Mouse (Mus musculus): ENCODE data around the gene Ctdnep1. TPM values are rescaled to one million over a fixed set of nuclear protein-coding genes. Genes with fewer than 3 reads are reported as not detected.

Gene Ctdnep1
- total RNA-seq, 2 experiments from 2014 or later: 237 to 249 TPM

DNA sequence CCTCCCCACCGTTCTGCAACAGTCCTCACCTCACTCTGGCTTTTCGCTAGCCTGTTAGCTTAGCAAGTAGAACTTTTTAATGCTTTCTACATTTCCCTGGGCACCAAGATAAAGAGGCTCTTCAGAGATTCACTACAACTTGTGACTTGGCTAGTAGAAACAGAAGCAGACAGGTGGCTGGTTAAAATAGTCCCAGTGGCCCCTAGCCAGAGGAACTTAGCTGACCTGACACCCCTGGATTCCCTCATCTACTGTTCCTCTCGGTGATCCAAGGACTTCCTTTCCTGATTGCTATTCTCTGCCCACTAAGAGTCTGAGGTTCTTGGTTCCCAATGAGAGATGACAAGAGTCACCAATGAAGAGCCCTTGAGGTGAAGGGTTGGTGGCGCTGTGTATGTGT, 2.4 kb downstream of the Ctdnep1 start:
- no peak for DNase-seq

DNA sequence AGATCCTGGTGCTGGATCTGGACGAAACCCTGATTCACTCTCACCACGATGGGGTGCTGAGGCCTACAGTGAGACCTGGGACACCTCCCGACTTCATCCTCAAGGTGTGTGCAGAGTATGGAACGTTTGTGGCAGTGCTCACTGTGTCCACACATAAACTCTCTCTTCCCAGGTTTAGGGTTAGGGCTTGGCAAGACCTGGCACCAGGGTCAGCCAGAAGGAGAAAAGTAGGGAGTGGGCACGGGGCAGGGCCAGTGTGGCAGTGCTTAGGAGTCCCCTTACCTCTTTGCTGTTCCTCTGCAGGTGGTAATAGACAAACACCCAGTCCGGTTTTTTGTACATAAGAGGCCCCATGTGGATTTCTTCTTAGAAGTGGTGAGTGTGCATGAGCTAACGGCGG, 3.5 kb downstream of the Ctdnep1 start:
- DNase-seq: no peak

DNA sequence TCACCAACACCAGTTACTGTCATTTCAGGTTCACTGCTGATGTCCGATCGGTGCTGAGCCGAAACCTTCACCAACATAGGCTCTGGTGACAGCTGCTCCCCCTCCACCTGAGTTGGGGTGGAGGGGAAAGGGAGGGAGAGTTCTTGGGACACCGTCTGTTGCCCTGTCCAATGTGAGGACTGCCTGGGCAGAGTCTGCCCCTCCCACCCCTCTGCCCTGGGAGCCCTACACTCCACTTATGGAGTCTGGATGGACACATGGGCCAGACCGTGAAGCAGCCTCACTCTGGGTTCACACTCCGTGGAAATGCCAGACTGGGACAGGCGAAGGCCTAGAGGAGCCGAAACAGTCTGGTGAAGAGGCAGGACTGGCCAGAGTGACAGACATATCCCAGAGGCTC, 9.0 kb downstream of the Ctdnep1 start:
- no peak for DNase-seq

DNA sequence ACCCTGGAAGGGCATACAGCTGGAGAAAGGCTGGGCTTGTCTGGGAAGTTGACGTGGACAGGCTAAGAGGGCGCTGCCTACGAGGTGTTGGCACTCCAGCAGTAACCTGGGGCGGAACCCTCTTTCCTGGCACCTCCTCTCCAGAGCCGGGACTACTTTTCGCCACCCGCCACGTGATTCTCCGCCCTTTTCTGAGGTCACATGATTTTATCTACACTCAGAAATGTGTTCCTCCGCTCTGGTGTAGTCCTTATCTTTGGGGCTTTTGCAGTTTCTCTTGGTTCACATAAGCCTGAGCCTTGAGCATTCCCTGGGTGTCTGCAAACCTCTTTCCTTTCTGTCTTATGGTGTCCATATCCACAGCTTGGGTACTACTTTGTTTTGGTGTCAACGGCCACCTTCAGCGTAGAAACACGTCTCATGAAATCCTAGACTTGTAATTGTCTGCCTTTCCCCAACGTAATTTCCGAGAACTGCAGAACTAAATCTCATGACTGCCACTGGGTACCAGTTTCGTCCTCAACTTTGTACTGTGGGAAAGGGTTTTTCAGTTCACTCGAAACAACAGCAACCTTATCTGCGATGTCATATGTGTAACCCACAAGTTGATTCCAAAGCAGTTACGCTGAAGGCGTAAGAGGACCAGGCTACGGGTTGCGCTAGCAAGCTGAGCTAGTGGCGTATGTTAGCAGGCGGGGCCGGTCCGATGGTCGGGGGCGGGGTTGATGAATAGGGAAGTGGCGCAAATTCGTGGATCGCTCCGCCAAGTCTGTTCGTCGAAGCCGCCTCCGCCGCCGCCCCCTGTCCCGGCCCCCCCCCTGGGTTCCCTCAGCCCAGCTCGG, 10.1 kb downstream of the Ctdnep1 start, which contains the start of gene Gabarap:
Gabarap (plus strand) TSS at position 294 of the 842 bp plus-strand sequence.
- peak; percentile 94 for DNase-seq

DNA sequence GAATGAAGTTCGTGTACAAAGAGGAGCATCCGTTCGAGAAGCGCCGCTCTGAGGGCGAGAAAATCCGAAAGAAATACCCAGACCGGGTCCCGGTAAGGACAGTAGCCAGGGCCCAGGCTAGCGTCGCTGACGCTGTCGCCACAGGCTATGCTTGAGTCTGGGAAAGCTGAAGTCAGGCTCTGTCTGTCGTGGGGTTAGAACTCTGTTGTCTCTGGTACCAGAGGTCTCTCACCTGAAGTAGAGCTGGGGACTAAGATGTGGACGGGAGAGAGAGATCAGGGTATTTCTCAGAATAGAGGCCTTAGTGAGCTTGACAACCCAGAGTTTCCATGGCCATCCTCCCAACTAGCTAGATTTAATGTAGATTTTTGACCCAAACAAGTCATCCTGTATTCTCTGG, 10.8 kb downstream of the Ctdnep1 start:
- no peak for DNase-seq

DNA sequence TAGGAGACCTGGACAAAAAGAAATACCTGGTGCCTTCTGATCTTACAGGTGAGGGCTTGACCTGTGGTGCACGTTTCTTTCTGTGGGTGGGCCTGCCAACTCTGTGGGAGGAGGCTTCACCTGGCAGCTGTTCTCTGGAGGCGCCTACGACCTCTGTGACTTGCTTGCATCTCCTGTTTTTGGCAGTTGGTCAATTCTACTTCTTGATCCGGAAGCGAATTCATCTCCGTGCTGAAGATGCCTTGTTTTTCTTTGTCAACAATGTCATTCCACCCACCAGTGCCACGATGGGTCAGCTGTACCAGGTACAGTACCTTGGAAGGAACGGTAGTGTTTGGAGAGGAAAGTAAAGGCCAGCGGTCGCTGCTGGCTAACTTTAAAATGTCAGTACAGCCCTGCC, 11.4 kb downstream of the Ctdnep1 start:
- no peak for DNase-seq

DNA sequence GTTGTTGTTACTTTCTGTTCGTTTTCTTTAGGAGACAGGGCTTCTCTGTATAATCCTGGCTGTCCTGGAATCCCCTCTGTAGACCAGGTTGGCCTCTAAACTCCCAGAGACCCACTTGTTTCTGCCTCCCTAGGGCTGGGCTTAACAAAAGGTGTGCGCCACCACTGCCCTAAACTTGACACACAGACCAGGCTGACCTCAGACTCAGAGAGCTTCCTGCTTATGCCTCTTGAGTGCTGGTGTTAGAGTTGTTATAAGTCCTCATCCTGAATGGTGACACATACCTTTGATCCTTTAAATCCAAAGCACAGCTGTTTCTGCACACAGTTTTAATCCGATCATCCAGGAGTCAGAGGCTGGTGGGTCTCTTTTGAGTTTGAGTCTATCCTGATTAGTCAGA, 12.0 kb downstream of the Ctdnep1 start:
- DNase-seq: no peak

DNA sequence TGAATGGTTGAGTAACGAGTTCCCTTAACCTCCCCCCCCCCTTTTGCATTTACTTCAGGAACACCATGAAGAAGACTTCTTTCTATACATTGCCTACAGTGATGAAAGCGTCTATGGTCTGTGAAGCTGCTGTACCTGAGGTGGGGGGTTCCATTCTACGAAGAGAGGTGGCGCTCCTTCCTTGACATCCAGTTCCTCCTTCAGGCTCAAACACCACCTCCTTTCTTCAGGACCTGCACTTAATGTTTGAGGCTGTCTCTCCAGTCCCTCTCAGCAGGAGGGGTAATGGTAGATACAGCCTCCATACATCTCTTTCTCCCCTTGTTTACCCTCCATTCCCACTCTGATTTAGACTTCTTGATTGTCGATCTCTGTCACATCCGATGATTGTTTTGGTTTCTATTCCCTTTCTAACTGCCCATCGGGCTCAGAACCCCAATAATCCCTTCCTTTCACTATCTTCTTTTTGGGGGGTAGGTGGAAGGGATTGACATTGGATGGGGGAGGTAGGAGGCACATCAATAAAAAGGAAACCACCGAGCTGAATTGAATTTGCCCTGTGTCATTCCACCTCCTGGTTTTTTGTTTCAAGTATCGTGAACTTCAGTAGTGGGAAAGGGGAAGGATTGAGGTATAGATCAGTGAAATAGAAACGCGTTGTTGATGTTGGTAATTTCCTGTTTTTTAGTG, 13.6 kb downstream of the Ctdnep1 start:
- DNase-seq: no peak

DNA sequence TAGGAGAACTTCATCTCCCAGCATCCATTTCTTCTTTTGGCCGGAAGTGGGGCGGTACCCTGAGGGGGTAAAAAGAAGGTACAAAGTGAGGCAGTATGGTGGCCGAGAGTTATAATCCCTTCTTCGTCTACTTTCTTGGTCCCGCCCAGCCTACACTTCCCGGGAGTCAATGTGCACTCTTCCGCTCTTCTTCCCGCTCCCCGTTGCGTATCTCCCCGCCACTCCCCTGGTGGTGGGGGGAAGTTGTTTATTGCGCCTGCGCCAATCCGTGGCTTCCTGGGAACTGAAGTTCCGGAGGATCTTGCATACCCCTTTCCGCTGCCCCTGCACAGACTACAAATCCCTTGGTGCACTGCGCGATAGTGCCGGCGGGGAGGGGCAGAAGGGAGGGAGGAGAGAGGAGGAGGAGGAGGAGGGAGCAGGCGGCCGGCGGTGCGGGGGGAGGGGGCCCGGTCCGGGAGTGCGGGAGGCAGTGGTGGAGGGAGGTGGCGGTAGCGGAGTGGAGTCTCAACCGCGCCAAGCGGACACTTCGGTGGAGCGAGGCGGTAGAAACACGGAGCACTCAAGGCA, 14.5 kb downstream of the Ctdnep1 start, which contains the start of gene Phf23:
Phf23 (plus strand) TSS at position 387 of the 570 bp plus-strand sequence.
- peak; percentile 93 for DNase-seq

DNA sequence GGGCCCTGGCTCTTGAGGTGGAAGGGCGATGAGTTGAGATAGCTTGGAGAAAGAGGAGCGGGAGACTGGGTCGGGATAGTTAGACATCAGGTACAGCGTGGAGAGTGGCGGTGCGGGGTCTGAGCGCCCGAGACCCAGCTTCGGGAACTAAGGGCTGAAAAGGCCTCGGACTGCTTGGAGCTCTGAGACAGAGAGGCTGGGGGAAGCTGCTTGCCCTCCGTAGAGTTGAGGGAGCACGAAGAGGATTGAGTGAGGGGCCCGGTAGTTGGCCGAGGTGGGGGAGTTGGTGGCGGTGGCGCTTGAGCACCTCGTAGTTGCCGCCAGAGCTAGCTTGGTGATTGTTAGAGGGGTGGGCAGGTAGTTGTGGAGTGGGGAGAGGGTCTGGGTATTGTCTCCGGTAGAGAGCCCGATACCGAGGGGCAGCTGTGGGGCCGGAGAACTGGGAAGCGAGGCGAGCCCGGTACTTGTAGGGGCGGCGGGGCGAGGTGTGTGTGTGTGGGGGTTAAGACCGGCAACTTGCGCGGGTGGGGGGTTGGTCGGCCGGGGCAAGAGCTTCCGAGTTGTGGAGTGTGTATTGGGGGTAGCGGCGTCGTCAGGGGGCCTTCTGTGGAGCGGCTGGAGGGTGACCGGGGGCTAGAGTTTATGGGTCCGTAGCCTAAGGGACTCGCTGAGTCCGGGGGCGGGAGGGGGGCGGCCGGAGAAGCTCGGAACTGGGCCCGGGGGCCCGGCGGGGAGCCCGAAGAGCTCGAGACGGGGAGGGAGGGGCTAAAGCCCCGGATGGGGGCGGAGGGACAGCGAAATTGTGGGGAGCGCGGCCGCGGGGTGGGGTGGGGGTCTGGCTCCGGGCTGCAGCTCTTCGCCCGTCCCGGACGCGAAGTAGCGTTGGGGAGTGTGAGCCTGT, 15.5 kb downstream of the Ctdnep1 start:
- DNase-seq: peak; percentile 73

DNA sequence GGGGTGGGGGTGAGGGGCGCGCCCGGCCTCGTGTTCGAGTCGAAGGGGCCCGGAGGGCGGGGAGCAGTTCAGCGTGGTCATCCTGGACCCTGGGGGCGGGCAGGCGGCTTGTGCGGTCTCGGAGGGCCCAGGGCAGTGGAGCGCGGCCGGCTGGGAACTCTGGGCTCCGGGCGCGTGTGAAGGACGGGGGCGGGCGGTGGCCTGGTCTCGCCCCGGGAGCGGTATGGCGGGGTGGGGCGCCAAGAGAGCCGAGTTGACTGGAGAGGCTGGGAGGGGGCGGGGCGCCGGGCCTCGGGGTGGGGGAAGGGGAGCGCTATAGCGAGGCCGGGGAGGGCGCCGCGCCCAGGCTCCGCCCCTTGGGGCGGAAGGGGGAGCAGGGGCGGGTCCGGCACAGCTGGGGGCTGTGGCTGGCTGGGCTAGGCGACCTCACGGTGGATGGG, 16.1 kb downstream of the Ctdnep1 start:
- peak; percentile 94 for DNase-seq

DNA sequence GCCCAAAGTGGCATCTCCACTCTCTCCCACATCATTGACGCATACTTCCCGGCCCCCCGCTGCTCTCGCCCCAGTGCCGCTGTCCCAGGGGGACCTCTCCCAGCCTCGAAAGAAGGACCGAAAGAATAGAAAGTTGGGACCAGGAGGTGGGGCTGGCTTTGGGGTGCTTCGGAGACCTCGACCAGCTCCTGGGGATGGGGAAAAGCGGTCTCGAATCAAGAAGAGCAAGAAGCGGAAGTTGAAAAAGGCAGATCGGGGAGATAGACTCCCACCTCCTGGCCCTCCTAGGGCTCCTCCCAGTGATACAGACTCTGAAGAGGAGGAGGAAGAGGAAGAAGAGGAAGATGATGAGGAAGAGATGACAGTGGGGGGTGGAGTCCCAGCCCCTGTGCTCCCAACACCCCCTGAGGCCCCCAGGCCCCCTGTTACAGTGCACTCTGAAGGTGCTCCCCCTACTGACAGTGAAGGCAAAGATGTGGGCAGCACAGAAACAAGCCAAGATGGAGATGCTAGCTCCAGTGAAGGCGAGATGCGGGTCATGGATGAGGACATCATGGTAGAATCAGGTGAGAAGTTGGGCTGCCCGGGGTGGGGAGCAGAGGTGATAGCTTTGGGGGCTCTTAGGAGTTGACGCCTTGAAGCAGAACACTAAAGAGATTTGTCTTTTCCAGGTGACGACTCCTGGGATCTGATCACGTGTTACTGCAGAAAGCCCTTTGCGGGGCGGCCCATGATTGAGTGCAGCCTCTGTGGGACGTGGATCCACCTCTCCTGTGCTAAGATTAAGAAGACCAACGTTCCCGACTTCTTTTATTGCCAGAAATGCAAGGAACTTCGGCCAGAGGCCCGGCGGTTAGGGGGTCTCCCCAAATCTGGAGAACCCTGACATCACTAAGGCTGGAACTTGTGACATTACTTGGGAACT, 17.9 kb downstream of the Ctdnep1 start:
- DNase-seq: no peak

DNA sequence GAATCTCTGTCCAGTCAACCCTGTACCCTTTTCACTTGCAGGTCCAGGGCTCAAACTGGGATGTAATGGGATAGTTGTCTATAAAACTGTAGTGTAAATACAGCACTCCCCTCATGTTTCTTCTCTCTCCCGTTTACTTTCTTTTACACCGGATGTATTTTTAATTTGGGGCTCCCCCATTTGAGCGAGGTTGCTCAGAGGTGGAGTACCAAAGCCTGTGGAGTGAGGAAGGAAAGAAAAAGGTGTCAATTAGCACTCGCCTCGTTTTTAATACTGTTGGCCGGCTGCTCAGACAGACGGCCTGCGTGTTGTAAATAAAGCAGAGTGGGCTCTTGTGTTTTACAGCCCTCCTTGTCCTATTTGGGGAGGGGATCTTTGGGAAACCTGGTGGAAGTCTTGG, 18.7 kb downstream of the Ctdnep1 start:
- DNase-seq: no peak

DNA sequence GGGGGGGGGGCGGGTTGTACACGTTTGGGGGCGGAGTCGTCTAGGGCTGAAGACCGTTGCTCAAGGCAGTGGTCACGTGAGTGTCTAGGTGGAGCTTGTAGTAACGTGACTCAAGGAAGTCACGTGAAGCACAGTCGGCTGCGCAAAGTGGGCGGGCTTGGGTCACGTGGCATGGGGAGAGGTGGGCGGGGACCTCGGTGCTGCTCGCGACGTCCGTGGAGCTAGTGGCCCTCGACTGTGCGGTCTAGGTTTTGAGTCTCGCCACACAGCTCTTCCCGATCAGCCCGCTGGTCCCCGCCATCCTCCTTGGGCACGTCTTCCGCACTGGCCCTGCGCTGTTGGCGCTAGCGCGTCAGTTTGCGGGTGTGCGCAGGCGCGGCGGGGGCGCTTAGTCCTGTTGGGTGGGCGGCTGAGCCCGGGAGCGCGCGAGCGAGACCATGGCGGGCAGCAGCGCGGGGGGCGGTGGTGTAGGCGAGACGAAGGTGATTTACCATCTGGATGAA, 19.5 kb downstream of the Ctdnep1 start, which contains the start of gene Dvl2:
Dvl2 (plus strand) TSS at position 200 of the 503 bp plus-strand sequence.
- DNase-seq: peak; percentile 88

DNA sequence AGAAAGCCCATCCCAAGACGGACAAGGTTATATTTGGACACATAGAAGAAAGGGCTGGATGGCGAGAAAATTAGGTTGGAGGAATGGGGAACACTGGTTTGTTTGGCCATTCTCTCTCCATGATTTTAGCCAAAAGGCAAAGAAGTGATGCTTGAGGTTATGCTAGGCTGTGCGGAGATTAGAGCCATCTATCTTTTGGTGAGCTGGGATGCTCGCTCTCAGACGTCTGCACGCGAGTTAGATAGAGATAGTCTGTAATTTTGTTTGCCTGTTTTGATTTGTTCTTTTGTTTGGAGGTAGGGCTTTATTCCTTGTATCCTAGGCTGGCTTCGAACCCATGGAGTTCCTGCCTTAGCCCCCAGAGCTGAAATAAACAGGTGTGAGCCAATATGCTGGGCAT, 20.2 kb downstream of the Ctdnep1 start:
- no peak for DNase-seq

DNA sequence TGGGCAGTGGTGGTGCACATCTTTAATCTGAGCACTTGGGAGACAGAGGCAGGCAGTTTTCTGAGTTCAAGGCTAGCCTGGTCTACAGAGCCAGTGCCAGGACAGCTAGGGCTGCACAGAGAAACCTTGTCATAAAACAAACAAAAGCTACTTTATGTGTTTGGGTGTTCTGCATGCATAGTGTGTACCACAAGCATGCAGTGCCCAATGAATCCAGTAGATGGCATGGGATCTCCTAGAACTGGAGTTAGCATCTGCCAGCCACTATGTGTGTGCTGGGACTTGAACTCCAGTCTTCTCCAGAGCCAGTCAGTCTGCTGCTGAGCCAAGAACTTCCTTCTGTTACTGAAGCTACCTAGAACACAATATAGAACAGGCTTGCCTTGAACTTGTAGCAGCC, 20.9 kb downstream of the Ctdnep1 start:
- no peak for DNase-seq

DNA sequence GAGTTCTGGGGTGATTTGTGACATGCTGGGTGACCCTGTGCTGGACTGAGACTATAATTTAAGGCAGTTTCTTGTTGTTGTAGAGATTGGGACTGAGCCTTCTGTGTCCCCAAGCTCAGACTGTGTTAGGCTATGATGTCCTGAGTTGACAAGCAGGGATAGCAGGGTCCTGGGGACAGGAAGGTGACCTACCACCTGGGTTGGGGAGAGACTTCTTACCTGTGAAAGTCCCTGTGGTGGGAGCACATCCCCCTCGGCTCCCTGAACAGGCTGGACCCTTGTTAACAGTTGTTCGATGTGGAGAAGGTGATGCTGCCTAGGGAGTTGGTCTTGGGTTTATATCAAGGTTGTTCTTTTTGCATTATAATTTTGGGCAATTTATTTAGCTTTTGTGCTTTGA, 21.5 kb downstream of the Ctdnep1 start:
- DNase-seq: no peak

DNA sequence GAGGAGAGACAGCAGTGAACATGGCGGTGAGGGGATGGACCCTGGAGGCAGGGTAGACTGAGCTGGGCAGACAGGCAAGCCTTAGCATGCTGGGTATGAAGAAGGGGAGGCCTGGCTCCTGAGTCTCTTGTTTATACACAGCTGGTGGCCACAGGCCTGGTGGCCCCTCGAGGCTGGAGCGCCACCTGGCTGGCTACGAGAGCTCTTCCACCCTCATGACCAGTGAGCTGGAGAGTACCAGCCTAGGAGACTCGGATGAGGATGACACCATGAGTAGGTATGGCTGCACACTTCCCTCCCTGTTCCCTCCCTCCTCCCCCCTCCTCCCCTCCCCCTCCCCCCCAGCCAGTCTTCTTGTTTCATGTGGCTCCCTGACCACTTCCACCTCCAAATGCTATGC, 24.6 kb downstream of the Ctdnep1 start:
- no peak for DNase-seq

DNA sequence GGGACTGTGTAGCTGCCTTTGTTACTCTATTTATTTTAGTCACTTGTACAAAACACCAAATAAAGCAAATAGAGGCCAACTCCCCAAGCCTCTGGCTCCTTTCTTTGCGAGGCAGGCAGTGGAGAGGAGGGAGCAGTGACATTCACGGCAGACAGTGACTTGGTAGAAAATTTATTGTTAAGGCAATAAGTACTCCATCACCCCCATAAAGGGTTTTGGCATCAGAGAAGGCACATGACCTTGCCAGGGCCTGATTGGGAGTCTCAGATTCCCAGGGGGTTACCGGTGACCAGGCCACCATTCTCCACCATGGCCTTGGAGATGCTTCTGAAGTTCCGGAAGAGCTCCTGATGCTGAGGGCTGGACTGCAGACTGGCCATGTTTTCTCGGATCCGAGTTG, 29.1 kb downstream of the Ctdnep1 start:
- no peak for DNase-seq

DNA sequence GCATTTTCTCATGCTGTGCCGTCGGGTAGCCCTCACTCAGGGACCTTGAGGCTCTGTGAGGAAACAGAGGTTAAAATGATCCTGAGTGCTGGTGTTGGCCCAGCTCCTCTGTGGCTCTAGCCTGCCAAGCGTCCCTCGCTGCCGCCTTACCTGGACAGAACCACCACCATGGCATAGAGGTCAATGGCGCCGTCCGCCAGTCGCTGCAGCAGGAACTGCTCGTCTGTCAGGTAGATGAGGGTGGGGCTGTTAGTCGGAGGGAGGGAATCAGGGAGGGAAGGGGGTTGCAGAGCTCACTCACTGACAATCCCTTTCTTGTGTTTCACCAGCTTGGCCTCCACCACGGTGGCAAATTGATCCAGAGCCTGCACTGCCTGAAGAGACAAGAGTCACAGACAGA, 29.6 kb downstream of the Ctdnep1 start:
- DNase-seq: no peak

DNA sequence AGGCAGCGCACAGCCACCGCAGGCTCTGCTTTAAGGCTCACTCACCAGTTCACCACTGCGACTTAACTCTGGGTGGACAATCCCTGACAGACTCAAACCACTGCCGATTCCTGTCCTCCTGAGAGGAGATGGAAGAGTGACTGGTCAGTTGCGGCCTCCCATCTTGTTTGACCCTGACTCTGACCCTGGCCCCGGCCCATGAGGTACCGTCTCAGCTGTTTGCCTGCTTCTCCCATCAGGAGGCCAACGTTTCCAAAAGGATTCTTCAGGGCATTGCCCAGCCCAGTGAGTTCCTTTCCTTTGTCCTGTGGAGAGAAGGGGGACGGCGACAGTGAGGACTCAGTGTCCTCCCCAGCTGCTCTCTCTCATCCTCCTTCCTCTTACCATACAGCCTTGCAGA, 30.0 kb downstream of the Ctdnep1 start:
- DNase-seq: no peak

Measured in gastrocnemius, postnatal 10 days (tissue).